Mouse (Mus musculus) neural tube, embryonic 14.5 days (tissue): ENCODE measurements at regions not wholly inside any gene's neighbourhood (a gene's known extent, or its start where the extent isn't known, plus 50 kb on each side); places are given as distances from the start of the nearest gene placed in this dataset.

Experiments used
- ATAC-seq: fragments of 200-750 bp; cut with Nextera tagmentation; 2 replicates; pipeline ENCODE4 v1.8.0; 2017; ENCODE audit warnings: low read depth, mild to moderate bottlenecking, moderate TSS enrichment, moderate library complexity
- H3K27ac ChIP-seq: fragments of 300-500 bp; sonication (generic); 2 replicates; pipeline ENCODE4 v1.5.1; 2014; ENCODE audit warnings: low read depth, mild to moderate bottlenecking, control low read depth, low read length, moderate library complexity, mixed read lengths
- H3K27me3 ChIP-seq: fragments of 300-500 bp; sonication (generic); 2 replicates; pipeline ENCODE4 v1.6.1; 2014; ENCODE audit warnings: low read length; ENCODE audit not compliant: control insufficient read depth, insufficient read depth
- H3K36me3 ChIP-seq: fragments of 300-500 bp; sonication (generic); 2 replicates; pipeline ENCODE4 v1.6.1; 2014; ENCODE audit warnings: low read length, mixed read lengths; ENCODE audit not compliant: control insufficient read depth, insufficient read depth
- H3K4me1 ChIP-seq: fragments of 300-500 bp; sonication (generic); 2 replicates; pipeline ENCODE4 v1.6.1; 2014; ENCODE audit warnings: low read length; ENCODE audit not compliant: control insufficient read depth, insufficient read depth
- H3K4me2 ChIP-seq: fragments of 300-500 bp; sonication (generic); 2 replicates; pipeline ENCODE4 v1.6.1; 2014; ENCODE audit warnings: mild to moderate bottlenecking, low read depth, low read length, control low read depth
- H3K4me3 ChIP-seq: fragments of 300-500 bp; sonication (generic); 2 replicates; pipeline ENCODE4 v1.5.1; 2014; ENCODE audit warnings: low read depth, low read length, control low read depth, mixed read lengths
- H3K9ac ChIP-seq: fragments of 300-500 bp; sonication (generic); replicated peaks from 2 replicates; pipeline ENCODE4 v1.6.1; 2014; ENCODE audit warnings: low read depth, mild to moderate bottlenecking, control low read depth, low read length, mixed read lengths
- H3K9me3 ChIP-seq: fragments of 300-500 bp; sonication (generic); 2 replicates; pipeline ENCODE4 v1.6.1; 2016; ENCODE audit warnings: low read length; ENCODE audit not compliant: control insufficient read depth
- WGBS: fragments of 180-500 bp; shearing (Covaris S2); extraction: QIAGEN DNeasy Blood & Tissue Kit; methylation state at CpG from one replicate; pipeline ENCODE4 v1.1.7; 2014; 5-methylcytosine and 5-hydroxymethylcytosine counted together

- H3K9me3 ChIP-seq = no peaks in the 10 kb centered on the region
- 91% methylated on average over 3 of the region's 3 CpGs for WGBS
- H3K9ac ChIP-seq = no peak overlapping the region
- no peaks in the 10 kb centered on the region for H3K4me1 ChIP-seq
- no peaks in the 10 kb centered on the region for H3K27me3 ChIP-seq
- H3K27ac ChIP-seq = no peak overlapping the region
- H3K4me3 ChIP-seq = no peak overlapping the region
- ATAC-seq = no peak
- no peaks in the 10 kb centered on the region for H3K36me3 ChIP-seq
- H3K4me2 ChIP-seq = no peak overlapping the region
These were observed 166.9 kb upstream of the Klf3 start for GRCm38 (mm10) chr5:64636301-64636700.

GRCm38 (mm10) chr5:64643584-64643983, 159.6 kb upstream of the Klf3 start:
- ATAC-seq = no peak
- no peak overlapping the region for H3K4me2 ChIP-seq
- H3K9me3 ChIP-seq = no peaks in the 10 kb centered on the region
- H3K4me3 ChIP-seq = no peak overlapping the region
- no peak overlapping the region for H3K9ac ChIP-seq
- H3K27ac ChIP-seq = no peak overlapping the region
- H3K36me3 ChIP-seq = no peaks in the 10 kb centered on the region
- peaks cover 3% of the 10 kb centered on the region; the same call in 1 of the 2 replicates for H3K4me1 ChIP-seq
- H3K27me3 ChIP-seq = no peaks in the 10 kb centered on the region
- 97% methylated on average over 1 of the region's 1 CpGs for WGBS

- Histone ChIP-seq H3K36me3 (no peaks in the 10 kb centered on the region), H3K4me2 (peak overlapping the region; percentile 56), H3K9me3 (no peaks in the 10 kb centered on the region), H3K27ac (no peak overlapping the region), H3K9ac (peak overlapping the region; percentile 37; the same call in 1 of the 2 replicates), H3K4me3 (peak overlapping the region; percentile 24), H3K27me3 (no peaks in the 10 kb centered on the region), H3K4me1 (peaks cover 3% of the 10 kb centered on the region; the same call in 1 of the 2 replicates)
- 1% methylated on average over 18 of the region's 18 CpGs for WGBS
- peak; percentile 87 for ATAC-seq
These were observed 155.6 kb upstream of the Klf3 start for GRCm38 (mm10) chr5:64647417-64648125.

- Histone ChIP-seq H3K4me2 (no peak overlapping the region), H3K4me3 (no peak overlapping the region), H3K27ac (no peak overlapping the region), H3K9ac (no peak overlapping the region), H3K36me3 (no peaks in the 10 kb centered on the region), H3K27me3 (no peaks in the 10 kb centered on the region), H3K4me1 (peaks cover 3% of the 10 kb centered on the region; the same call in 1 of the 2 replicates), H3K9me3 (no peaks in the 10 kb centered on the region)
- whole genome bisulfite sequencing = 7% methylated on average over 8 of the region's 8 CpGs
- ATAC-seq = no peak
These were observed 154.7 kb upstream of the Klf3 start for GRCm38 (mm10) chr5:64648492-64648891.

GRCm38 (mm10) chr5:64651407-64651806, 151.8 kb upstream of the Klf3 start:
- Histone ChIP-seq H3K4me3 (no peak overlapping the region), H3K9me3 (no peaks in the 10 kb centered on the region), H3K4me1 (peaks cover 3% of the 10 kb centered on the region; the same call in 1 of the 2 replicates), H3K36me3 (no peaks in the 10 kb centered on the region), H3K4me2 (no peak overlapping the region), H3K27ac (no peak overlapping the region), H3K9ac (no peak overlapping the region), H3K27me3 (no peaks in the 10 kb centered on the region)
- no peak for ATAC-seq
- 87% methylated on average over 3 of the region's 3 CpGs for WGBS

GRCm38 (mm10) chr5:64653764-64654163, 149.4 kb upstream of the Klf3 start:
- WGBS = 94% methylated on average over 5 of the region's 5 CpGs
- Histone ChIP-seq H3K4me3 (no peak overlapping the region), H3K4me1 (no peaks in the 10 kb centered on the region), H3K9ac (no peak overlapping the region), H3K36me3 (no peaks in the 10 kb centered on the region), H3K4me2 (no peak overlapping the region), H3K27me3 (no peaks in the 10 kb centered on the region), H3K9me3 (no peaks in the 10 kb centered on the region), H3K27ac (no peak overlapping the region)
- no peak for ATAC-seq

- Histone ChIP-seq H3K4me3 (no peak overlapping the region), H3K4me2 (no peak overlapping the region), H3K4me1 (no peaks in the 10 kb centered on the region), H3K9ac (no peak overlapping the region), H3K36me3 (no peaks in the 10 kb centered on the region), H3K27me3 (no peaks in the 10 kb centered on the region), H3K27ac (no peak overlapping the region), H3K9me3 (no peaks in the 10 kb centered on the region)
- 73% methylated on average over 5 of the region's 5 CpGs for WGBS
- ATAC-seq = no peak
These were observed 147.9 kb upstream of the Klf3 start for GRCm38 (mm10) chr5:64655286-64655685.

- Histone ChIP-seq H3K4me2 (no peak overlapping the region), H3K36me3 (no peaks in the 10 kb centered on the region), H3K9ac (no peak overlapping the region), H3K27ac (no peak overlapping the region), H3K27me3 (no peaks in the 10 kb centered on the region), H3K4me3 (no peak overlapping the region), H3K4me1 (no peaks in the 10 kb centered on the region), H3K9me3 (no peaks in the 10 kb centered on the region)
- ATAC-seq = no peak
- 47% methylated on average over 6 of the region's 6 CpGs for WGBS
These were observed 141.2 kb upstream of the Klf3 start for GRCm38 (mm10) chr5:64661959-64662358.

GRCm38 (mm10) chr5:64662476-64662875, 140.7 kb upstream of the Klf3 start:
- WGBS = 67% methylated on average over 7 of the region's 7 CpGs

More at GRCm38 (mm10) chr5:64662476-64662875, 140.7 kb upstream of the Klf3 start:
- H3K9ac ChIP-seq = no peak overlapping the region
- H3K36me3 ChIP-seq = no peaks in the 10 kb centered on the region
- H3K27me3 ChIP-seq = no peaks in the 10 kb centered on the region
- no peaks in the 10 kb centered on the region for H3K4me1 ChIP-seq
- ATAC-seq = no peak
- no peak overlapping the region for H3K4me3 ChIP-seq
- H3K4me2 ChIP-seq = no peak overlapping the region
- no peaks in the 10 kb centered on the region for H3K9me3 ChIP-seq
- no peak overlapping the region for H3K27ac ChIP-seq
